Mouse (Mus musculus) small intestine, adult 2 months (tissue): ENCODE measurements around the gene Hist1h2bb.
A peak's percentile ranks its signal among the peaks of the same experiment; 100 is the strongest.

ENCODE experiments used
- CTCF ChIP-seq: fragments of 200-500 bp; IDR thresholded peaks from 2 replicates; pipeline ENCODE4 v1.5.1; 2012; ENCODE audit warnings: low read depth, mild to moderate bottlenecking, control low read depth, inconsistent platforms, low read length, moderate library complexity, mixed read lengths; ENCODE audit not compliant: insufficient replicate concordance, insufficient read length; ENCODE audit errors: extremely low read depth
- POLR2A ChIP-seq: fragments of 200-500 bp; IDR thresholded peaks from 2 replicates; pipeline ENCODE4 v1.6.1; 2012; ENCODE audit warnings: low read depth, mild to moderate bottlenecking, control low read depth, inconsistent platforms, low read length, moderate library complexity

GRCm38 (mm10) chr13:23745381-23746161 is 963 bp upstream of the Hist1h2bb start, which contains the start of gene Hist1h3c:
- no peak for TF ChIP-seq CTCF
- 0 out of 2 replicates have a peak, but pooled peaks have one; percentile 20 for TF ChIP-seq POLR2A
